Mouse (Mus musculus) MEL (cell line): ENCODE measurements around the gene Zbtb8os. TPM values are rescaled to one million over a fixed set of nuclear protein-coding genes. Genes with fewer than 3 reads are reported as not detected.

Experiments used
- DNase-seq: peaks from one replicate; pipeline ENCODE4 v3.0.0; 2011; ENCODE audit warnings: low read depth, low spot score
- H3K27ac ChIP-seq: 2 replicates; pipeline ENCODE4 v1.5.1; 2012; ENCODE audit warnings: low read depth, mild to moderate bottlenecking, control low read depth, low read length, moderate library complexity; ENCODE audit not compliant: control insufficient read depth
- H3K27me3 ChIP-seq, 2 experiments: fragments of 150-350 bp in 1 of 2; sonication (generic) in 1 of 2; 2 replicates each; pipeline ENCODE4 v1.6.1; 2012; ENCODE audit warnings: low read length in 2 of 2, mild to moderate bottlenecking in 2 of 2, improper control_type of control experiment in 1 of 2, moderate library complexity in 1 of 2; ENCODE audit not compliant: insufficient read depth in 2 of 2, control insufficient read depth in 1 of 2
- H3K36me3 ChIP-seq, 2 experiments: 2 replicates each; pipeline ENCODE4 v1.6.1; 2012 to 2014; ENCODE audit warnings: low read length in 2 of 2, improper control_type of control experiment in 1 of 2, inconsistent platforms in 1 of 2, mild to moderate bottlenecking in 1 of 2; ENCODE audit not compliant: insufficient read depth in 2 of 2, control insufficient read depth in 1 of 2
- H3K4me1 ChIP-seq, 2 experiments: fragments of 150-350 bp in 1 of 2; sonication (generic) in 1 of 2; 2 replicates each; pipeline ENCODE4 v1.6.1; 2012; ENCODE audit warnings: low read length in 2 of 2, improper control_type of control experiment in 1 of 2, mild to moderate bottlenecking in 1 of 2; ENCODE audit not compliant: insufficient read depth in 2 of 2, control insufficient read depth in 1 of 2
- H3K4me3 ChIP-seq, 2 experiments: fragments of 150-350 bp in 1 of 2; sonication (generic) in 1 of 2; 2 replicates each; pipeline ENCODE4 v1.5.1; 2012; ENCODE audit warnings: low read depth in 2 of 2, low read length in 2 of 2, mild to moderate bottlenecking in 2 of 2, moderate library complexity in 2 of 2, control low read depth in 1 of 2, improper control_type of control experiment in 1 of 2; ENCODE audit not compliant: control insufficient read depth in 1 of 2, insufficient read depth in 1 of 2
- H3K79me2 ChIP-seq: 2 replicates; pipeline ENCODE4 v1.6.1; 2012; ENCODE audit warnings: mild to moderate bottlenecking, low read length, moderate library complexity; ENCODE audit not compliant: control insufficient read depth, poor library complexity, insufficient read depth
- H3K9ac ChIP-seq: 2 replicates; pipeline ENCODE4 v1.6.1; 2012; ENCODE audit warnings: low read depth, mild to moderate bottlenecking, control low read depth, low read length, moderate library complexity; ENCODE audit not compliant: control insufficient read depth, poor library complexity, severe bottlenecking
- H3K9me3 ChIP-seq: fragments of 150-350 bp; sonication (generic); replicated peaks from 2 replicates; pipeline ENCODE4 v1.6.1; 2012; ENCODE audit warnings: mild to moderate bottlenecking, low read length, improper control_type of control experiment, moderate library complexity; ENCODE audit not compliant: insufficient read depth
- BHLHE40 ChIP-seq: IDR thresholded peaks from 2 replicates; pipeline ENCODE4 v1.6.1; 2012; ENCODE audit warnings: low read depth, mild to moderate bottlenecking, inconsistent platforms, low read length, improper control_type of control experiment, borderline replicate concordance
- CHD1 ChIP-seq: IDR thresholded peaks from 2 replicates; pipeline ENCODE4 v1.6.1; 2012; ENCODE audit warnings: low read depth, mild to moderate bottlenecking, inconsistent platforms, low read length, improper control_type of control experiment
- CTCF ChIP-seq, 3 experiments: IDR thresholded peaks in 2 of 3; conservative IDR thresholded peaks in 1 of 3; 2 replicates each; pipeline ENCODE4 v1.5.1; 2011 to 2012; ENCODE audit warnings: low read length in 3 of 3, low read depth in 2 of 3, mild to moderate bottlenecking in 2 of 3, improper control_type of control experiment in 1 of 3, inconsistent platforms in 1 of 3, mixed read lengths in 1 of 3, moderate library complexity in 1 of 3; ENCODE audit not compliant: control insufficient read depth in 1 of 3, insufficient read depth in 1 of 3, poor library complexity in 1 of 3, severe bottlenecking in 1 of 3
- E2F4 ChIP-seq: IDR thresholded peaks from 2 replicates; pipeline ENCODE4 v1.6.1; 2011; ENCODE audit warnings: low read depth, low read length, improper control_type of control experiment, borderline replicate concordance
- ELF1 ChIP-seq: IDR thresholded peaks from 2 replicates; pipeline ENCODE4 v1.6.1; 2014; ENCODE audit warnings: low read depth, mild to moderate bottlenecking, inconsistent platforms, low read length, improper control_type of control experiment, moderate library complexity
- EP300 ChIP-seq, 2 experiments: IDR thresholded peaks; 2 replicates each; pipeline ENCODE4 v1.6.1; 2011; ENCODE audit warnings: improper control_type of control experiment in 2 of 2, low read length in 2 of 2, low read depth in 1 of 2, mild to moderate bottlenecking in 1 of 2
- GABPA ChIP-seq: IDR thresholded peaks from 2 replicates; pipeline ENCODE4 v1.6.1; 2012; ENCODE audit warnings: low read depth, mild to moderate bottlenecking, inconsistent platforms, low read length, improper control_type of control experiment, moderate library complexity
- MAFK ChIP-seq: IDR thresholded peaks from 2 replicates; pipeline ENCODE4 v1.6.1; 2011; ENCODE audit warnings: low read depth, mild to moderate bottlenecking, low read length, improper control_type of control experiment, borderline replicate concordance
- MAX ChIP-seq: IDR thresholded peaks from 2 replicates; pipeline ENCODE4 v1.6.1; 2011; ENCODE audit warnings: low read length, improper control_type of control experiment
- MAZ ChIP-seq: IDR thresholded peaks from 2 replicates; pipeline ENCODE4 v1.6.1; 2012; ENCODE audit warnings: low read depth, mild to moderate bottlenecking, inconsistent platforms, low read length, improper control_type of control experiment
- MEF2A ChIP-seq: IDR thresholded peaks from 2 replicates; pipeline ENCODE4 v1.6.1; 2014; ENCODE audit warnings: low read depth, mild to moderate bottlenecking, inconsistent platforms, low read length, improper control_type of control experiment; ENCODE audit not compliant: poor library complexity, insufficient replicate concordance, severe bottlenecking; ENCODE audit errors: extremely low read depth
- MXI1 ChIP-seq: IDR thresholded peaks from 2 replicates; pipeline ENCODE4 v1.6.1; 2011; ENCODE audit warnings: mild to moderate bottlenecking, low read depth, low read length, improper control_type of control experiment
- MYB ChIP-seq: IDR thresholded peaks from 2 replicates; pipeline ENCODE4 v1.6.1; 2011; ENCODE audit warnings: mild to moderate bottlenecking, low read depth, low read length, improper control_type of control experiment
- NELFE ChIP-seq: IDR thresholded peaks from 2 replicates; pipeline ENCODE4 v1.6.1; 2011; ENCODE audit warnings: low read depth, low read length, improper control_type of control experiment
- NRF1 ChIP-seq: IDR thresholded peaks from 2 replicates; pipeline ENCODE4 v1.6.1; 2014; ENCODE audit warnings: low read depth, mild to moderate bottlenecking, inconsistent platforms, low read length, improper control_type of control experiment, moderate library complexity; ENCODE audit not compliant: poor library complexity, insufficient read depth, severe bottlenecking
- POLR2AphosphoS2 ChIP-seq: IDR thresholded peaks from 2 replicates; pipeline ENCODE4 v1.6.1; 2011; ENCODE audit warnings: low read length, improper control_type of control experiment
- POLR2AphosphoS5 ChIP-seq: IDR thresholded peaks from 2 replicates; pipeline ENCODE4 v1.6.1; 2012; ENCODE audit warnings: low read depth, borderline replicate concordance, mild to moderate bottlenecking, inconsistent platforms, low read length, moderate library complexity, mixed read lengths
- RAD21 ChIP-seq: IDR thresholded peaks from 2 replicates; pipeline ENCODE4 v1.6.1; 2011; ENCODE audit warnings: mild to moderate bottlenecking, low read depth, low read length, improper control_type of control experiment
- RCOR1 ChIP-seq: IDR thresholded peaks from 2 replicates; pipeline ENCODE4 v1.6.1; 2012; ENCODE audit warnings: low read depth, mild to moderate bottlenecking, inconsistent platforms, low read length, improper control_type of control experiment
- SIN3A ChIP-seq: IDR thresholded peaks from 2 replicates; pipeline ENCODE4 v1.6.1; 2012; ENCODE audit warnings: low read length, improper control_type of control experiment, inconsistent platforms
- SMC3 ChIP-seq: IDR thresholded peaks from 2 replicates; pipeline ENCODE4 v1.6.1; 2011; ENCODE audit warnings: low read depth, low read length, improper control_type of control experiment
- TAL1 ChIP-seq: IDR thresholded peaks from 2 replicates; pipeline ENCODE4 v1.6.1; 2012; ENCODE audit warnings: mild to moderate bottlenecking, inconsistent platforms, low read length, moderate library complexity, mixed read lengths
- TCF12 ChIP-seq: IDR thresholded peaks from 2 replicates; pipeline ENCODE4 v1.6.1; 2014; ENCODE audit warnings: low read depth, mild to moderate bottlenecking, inconsistent platforms, low read length, improper control_type of control experiment, moderate library complexity
- UBTF ChIP-seq: IDR thresholded peaks from 2 replicates; pipeline ENCODE4 v1.6.1; 2012; ENCODE audit warnings: low read depth, mild to moderate bottlenecking, inconsistent platforms, low read length, improper control_type of control experiment, moderate library complexity, borderline replicate concordance; ENCODE audit not compliant: insufficient read depth
- USF1 ChIP-seq: IDR thresholded peaks from 2 replicates; pipeline ENCODE4 v1.6.1; 2014; ENCODE audit warnings: low read depth, mild to moderate bottlenecking, inconsistent platforms, low read length, improper control_type of control experiment, moderate library complexity
- USF2 ChIP-seq, 2 experiments: IDR thresholded peaks; 2 replicates each; pipeline ENCODE4 v1.6.1; 2011 to 2012; ENCODE audit warnings: improper control_type of control experiment in 2 of 2, low read length in 2 of 2, borderline replicate concordance in 1 of 2, inconsistent platforms in 1 of 2, low read depth in 1 of 2, mild to moderate bottlenecking in 1 of 2; ENCODE audit not compliant: insufficient read depth in 1 of 2
- ZC3H11A ChIP-seq: IDR thresholded peaks from 2 replicates; pipeline ENCODE4 v1.6.1; 2012; ENCODE audit warnings: low read depth, mild to moderate bottlenecking, inconsistent platforms, low read length, improper control_type of control experiment
- ZKSCAN1 ChIP-seq: IDR thresholded peaks from 2 replicates; pipeline ENCODE4 v1.6.1; 2012; ENCODE audit warnings: low read depth, mild to moderate bottlenecking, inconsistent platforms, low read length, improper control_type of control experiment, moderate library complexity
- ZMIZ1 ChIP-seq: IDR thresholded peaks from 2 replicates; pipeline ENCODE4 v1.6.1; 2012; ENCODE audit warnings: low read depth, mild to moderate bottlenecking, inconsistent platforms, low read length, improper control_type of control experiment, moderate library complexity
- ZNF384 ChIP-seq: IDR thresholded peaks from 2 replicates; pipeline ENCODE4 v1.6.1; 2012; ENCODE audit warnings: low read depth, mild to moderate bottlenecking, inconsistent platforms, low read length, improper control_type of control experiment
- polyA plus RNA-seq, 2 experiments: library from polyadenylated mRNA; stranded (reverse) in 1 of 2; unstranded in 1 of 2; fragments of >175 nt in 1 of 2; fragments of >200 nt in 1 of 2; gene quantifications; 2 replicates each; pipeline versions ENCODE4 v1.2.1 to v1.2.4; 2012; ENCODE audit warnings: low replicate concordance in 2 of 2, low read depth in 1 of 2; ENCODE audit not compliant: insufficient read length in 2 of 2, insufficient read depth in 1 of 2, missing spikeins in 1 of 2
- total RNA-seq: library from RNA; depleted of rRNA; stranded (reverse); fragments of 300-350 nt; gene quantifications from 2 replicates; pipeline ENCODE4 v1.2.3, GENCODE M21; 2012

The Zbtb8os gene
- total and polyA plus RNA-seq, 3 experiments: 16.7 to 22.6 TPM; not detected in 1

- TF ChIP-seq ELF1: no peak
- no peak for TF ChIP-seq GABPA
- TF ChIP-seq TAL1: no peak
- no peak for TF ChIP-seq MEF2A
- no peak overlapping the region for H3K9ac ChIP-seq
Observed at GRCm38 (mm10) chr4:129293702-129294101, 41.8 kb upstream of the Zbtb8os start.

GRCm38 (mm10) chr4:129295188-129295587, 40.3 kb upstream of the Zbtb8os start:
- H3K27ac ChIP-seq: peak overlapping the region; percentile 11; the same call in 1 of the 2 replicates
- DNase-seq: peak; percentile 61
- H3K36me3 ChIP-seq: peaks cover 0 to 10% of the 10 kb centered on the region in 2 experiments; a peak in 2 of 4 replicates
- no peaks in the 10 kb centered on the region for H3K9me3 ChIP-seq
- H3K27me3 ChIP-seq: no peaks in the 10 kb centered on the region
- no peak overlapping the region for H3K9ac ChIP-seq
- peaks cover 5 to 17% of the 10 kb centered on the region in 2 experiments; a peak in 3 of 4 replicates for H3K4me1 ChIP-seq
- H3K4me3 ChIP-seq: no peak overlapping the region
- H3K79me2 ChIP-seq: no peaks in the 10 kb centered on the region
- TF ChIP-seq MAFK: no peak
- TF ChIP-seq ZKSCAN1: no peak
- TF ChIP-seq RAD21: no peak
- no peak for TF ChIP-seq UBTF
- TF ChIP-seq POLR2AphosphoS5: no peak
- no peak for TF ChIP-seq ZNF384
- no peak for TF ChIP-seq ELF1
- TF ChIP-seq MXI1: no peak
- TF ChIP-seq BHLHE40: peak; percentile 28; the same call in 1 of the 2 replicates
- no peak for TF ChIP-seq MAX
- TF ChIP-seq NRF1: no peak
- peak; percentile 68; the same call in 1 of the 2 replicates for TF ChIP-seq RCOR1
- TF ChIP-seq USF2 (IDR thresholded peaks at IDR 0.05; ENCODE audit: borderline replicate concordance in 1 of 2, insufficient read depth in 1 of 2, low read depth in 1 of 2, low read length in 2 of 2): no peak
- no peak for TF ChIP-seq ZC3H11A
- no peak for TF ChIP-seq CTCF (IDR thresholded peaks at IDR 0.05 in 2 of 3, conservative IDR thresholded peaks at IDR 0.05 in 1 of 3; ENCODE audit: control insufficient read depth in 1 of 3, insufficient read depth in 1 of 3, low read depth in 2 of 3, low read length in 3 of 3, poor library complexity in 1 of 3, severe bottlenecking in 1 of 3)
- no peak for TF ChIP-seq NELFE
- TF ChIP-seq GABPA: no peak
- no peak for TF ChIP-seq CHD1
- TF ChIP-seq MEF2A: no peak
- no peak for TF ChIP-seq USF1
- 0 out of 2 replicates have a peak, but pooled peaks have one; percentile 48 for TF ChIP-seq SIN3A
- TF ChIP-seq SMC3: no peak
- TF ChIP-seq MAZ: no peak; the same call in 1 of the 2 replicates
- TF ChIP-seq TCF12: peak; percentile 95
- no peak for TF ChIP-seq E2F4
- TF ChIP-seq ZMIZ1: no peak
- TF ChIP-seq EP300 (IDR thresholded peaks at IDR 0.05; ENCODE audit: low read depth in 1 of 2, low read length in 2 of 2): peak; percentile 86 to 93
- TF ChIP-seq MYB: peak; percentile 92
- TF ChIP-seq POLR2AphosphoS2: no peak

More at GRCm38 (mm10) chr4:129293702-129294101, 41.8 kb upstream of the Zbtb8os start:
- no peaks in the 10 kb centered on the region for H3K79me2 ChIP-seq
- no peak for DNase-seq
- no peaks in the 10 kb centered on the region for H3K27me3 ChIP-seq
- no peak overlapping the region for H3K4me3 ChIP-seq
- no peaks in the 10 kb centered on the region for H3K9me3 ChIP-seq
- H3K27ac ChIP-seq: no peak overlapping the region
- peaks cover 0 to 10% of the 10 kb centered on the region in 2 experiments; a peak in 2 of 4 replicates for H3K36me3 ChIP-seq
- H3K4me1 ChIP-seq: peaks cover 5 to 17% of the 10 kb centered on the region in 2 experiments; a peak in 3 of 4 replicates
